Mouse (Mus musculus): ENCODE results near the gene Zfp69. TPM values are rescaled to one million over a fixed set of nuclear protein-coding genes. Genes with fewer than 3 reads are reported as not detected.
A peak's percentile ranks its signal among the peaks of the same experiment; 100 is the strongest.

Zfp69 gene
- polyA plus RNA-seq, 1 experiment, result 1.2 TPM

DNA sequence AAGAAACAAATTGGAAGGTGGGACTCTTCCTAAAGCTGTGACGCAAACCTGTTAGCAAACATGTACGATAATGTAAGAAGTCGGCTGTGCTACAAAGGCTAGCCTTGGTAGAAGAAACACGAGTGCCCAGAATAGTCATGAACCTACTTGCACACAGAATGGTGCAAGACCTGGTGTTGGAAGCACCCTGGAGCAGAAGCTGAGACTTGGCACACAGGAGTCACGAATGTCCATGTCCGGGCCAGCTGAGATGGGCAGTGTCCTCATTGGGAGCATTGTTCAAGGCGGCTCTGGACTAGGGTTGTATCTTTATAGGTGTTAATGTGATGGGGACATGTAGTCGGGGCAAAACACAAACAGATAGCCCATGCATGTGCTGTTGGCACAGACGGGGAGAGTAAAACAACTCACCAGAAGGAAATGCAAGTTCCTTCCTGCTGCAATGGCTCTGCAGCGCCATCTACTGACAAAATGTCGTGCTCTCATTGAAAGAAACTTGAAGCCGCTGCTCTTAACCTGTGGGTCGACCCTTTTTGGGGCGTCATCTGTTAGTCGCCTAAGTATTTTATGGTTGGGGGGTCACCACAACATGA, 41.8 kb downstream of the Zfp69 start:
- TF ChIP-seq CTCF (IDR thresholded peaks at IDR 0.05; ENCODE audit: borderline replicate concordance, insufficient read depth, low read length) (peak; percentile 78; the same call in 1 of the 2 replicates), POLR2A (IDR thresholded peaks at IDR 0.05; ENCODE audit: low read depth, low read length) (no peak)
- Histone ChIP-seq H3K4me3 (ENCODE audit: insufficient read depth, low read length) (no peak overlapping the region), H3K4me1 (ENCODE audit: control insufficient read depth, insufficient read depth, low read length) (no peaks in the 10 kb centered on the region), H3K27ac (ENCODE audit: insufficient read depth, low read length) (no peak overlapping the region)

DNA sequence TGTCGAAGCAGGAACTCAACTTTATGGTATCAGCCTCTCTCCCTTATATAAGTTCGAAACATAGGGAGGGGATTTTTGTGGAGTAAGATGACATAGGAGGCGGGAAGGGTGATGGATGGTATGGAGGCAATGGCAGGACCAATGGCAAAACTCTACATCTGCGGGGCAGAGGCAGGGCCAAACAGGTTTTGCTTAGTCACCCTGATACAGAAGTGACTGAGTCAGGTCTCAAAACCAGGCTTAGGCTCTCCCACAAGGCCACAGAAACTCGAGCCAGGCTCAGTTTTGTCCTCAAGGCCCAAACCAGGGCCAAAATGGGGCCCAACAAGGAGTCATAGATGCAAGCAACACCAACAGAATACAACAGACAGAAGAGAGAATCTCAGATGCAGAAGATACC, 45.9 kb downstream of the Zfp69 start:
- Histone ChIP-seq H3K4me1 (ENCODE audit: control insufficient read depth, insufficient read depth, low read length) (no peaks in the 10 kb centered on the region), H3K27ac (ENCODE audit: insufficient read depth, low read length) (no peak overlapping the region), H3K4me3 (ENCODE audit: insufficient read depth, low read length) (no peak overlapping the region)
- TF ChIP-seq POLR2A (IDR thresholded peaks at IDR 0.05; ENCODE audit: low read depth, low read length), result no peak
- no peak for TF ChIP-seq CTCF (IDR thresholded peaks at IDR 0.05; ENCODE audit: borderline replicate concordance, insufficient read depth, low read length)

DNA sequence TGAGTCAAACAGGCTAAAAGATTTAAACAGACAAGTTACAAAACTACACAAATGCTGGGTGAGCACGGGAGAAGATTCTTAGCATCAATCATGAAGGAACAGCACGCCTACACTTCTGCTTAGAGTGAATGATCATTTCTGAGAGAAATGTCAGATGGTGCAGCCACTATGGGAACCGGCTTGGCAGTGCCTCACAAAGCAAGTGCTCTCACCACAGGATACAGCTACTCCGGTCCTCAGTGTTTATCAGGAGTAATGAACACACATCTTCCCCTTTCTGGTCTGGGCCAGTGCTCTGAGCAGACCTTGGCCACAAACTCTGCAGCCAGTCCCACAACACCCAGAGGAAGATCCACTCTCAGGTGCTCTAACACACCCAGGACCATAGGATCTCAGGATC, 47.0 kb downstream of the Zfp69 start:
- Histone ChIP-seq H3K4me1 (ENCODE audit: control insufficient read depth, insufficient read depth, low read length) (no peaks in the 10 kb centered on the region), H3K4me3 (ENCODE audit: insufficient read depth, low read length) (no peak overlapping the region), H3K27ac (ENCODE audit: insufficient read depth, low read length) (no peak overlapping the region)
- no peak for TF ChIP-seq POLR2A (IDR thresholded peaks at IDR 0.05; ENCODE audit: low read depth, low read length)
- no peak for TF ChIP-seq CTCF (IDR thresholded peaks at IDR 0.05; ENCODE audit: borderline replicate concordance, insufficient read depth, low read length)

DNA sequence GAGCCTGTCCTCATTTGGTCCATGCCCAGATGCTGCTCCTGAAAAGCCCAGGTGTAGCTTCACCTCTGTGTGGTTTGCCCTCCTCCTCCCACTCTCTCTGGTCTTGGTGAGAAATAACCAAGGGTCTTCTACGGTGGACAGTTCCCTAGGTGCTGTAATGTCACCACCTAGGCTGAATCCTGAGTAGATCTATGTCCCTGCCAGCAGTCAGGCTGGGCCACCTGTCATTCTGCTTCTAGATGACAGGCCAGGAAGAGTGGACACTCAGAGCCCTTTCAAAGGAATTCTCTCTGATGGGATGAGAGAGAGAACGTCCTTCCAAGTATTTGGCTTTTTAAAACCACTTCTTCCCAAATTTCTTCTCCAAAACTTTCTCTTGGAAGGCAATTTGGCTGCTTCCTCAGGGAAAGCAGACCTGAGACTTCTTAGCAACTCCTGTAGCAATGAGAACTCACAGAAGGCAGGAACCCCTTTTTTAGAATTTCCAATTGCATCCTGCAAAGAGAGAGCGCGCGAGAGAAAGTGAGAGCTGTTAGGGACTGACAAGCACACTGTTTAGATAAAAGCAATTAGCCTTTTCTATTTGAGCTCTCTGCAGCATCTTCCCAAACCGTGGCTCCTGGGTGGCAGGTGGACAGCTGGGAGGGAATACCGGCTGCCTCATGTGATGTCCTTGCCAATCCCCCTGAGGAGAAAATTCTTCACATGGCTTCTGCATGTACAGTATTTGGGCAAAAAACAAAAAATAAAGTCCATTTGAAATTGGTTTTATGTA, 55.5 kb downstream of the Zfp69 start:
- Histone ChIP-seq H3K27ac (ENCODE audit: insufficient read depth, low read length) (no peak overlapping the region), H3K4me1 (ENCODE audit: control insufficient read depth, insufficient read depth, low read length) (no peaks in the 10 kb centered on the region), H3K4me3 (ENCODE audit: insufficient read depth, low read length) (no peak overlapping the region)
- TF ChIP-seq POLR2A (IDR thresholded peaks at IDR 0.05; ENCODE audit: low read depth, low read length) (no peak), CTCF (IDR thresholded peaks at IDR 0.05; ENCODE audit: borderline replicate concordance, insufficient read depth, low read length) (no peak)

DNA sequence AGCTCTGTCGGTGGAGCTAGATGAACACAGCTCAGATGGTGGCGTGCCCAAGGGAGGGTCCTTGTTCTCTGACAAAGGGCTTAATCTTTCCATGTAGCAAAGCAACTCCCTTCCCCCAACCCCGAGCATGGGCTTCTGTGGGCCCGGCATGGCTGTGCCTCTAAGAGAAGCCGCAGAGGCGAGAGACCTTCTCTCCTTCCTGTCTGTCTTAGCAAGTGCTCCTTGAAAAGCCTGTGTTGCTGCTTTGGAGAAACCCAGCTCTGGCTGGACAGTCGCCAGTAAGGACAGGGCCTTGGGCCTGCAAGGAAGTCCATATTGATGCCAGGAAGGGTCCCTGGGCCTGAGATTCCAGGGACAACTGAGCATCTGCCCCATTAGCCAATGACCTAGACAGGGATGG, 56.3 kb downstream of the Zfp69 start:
- Histone ChIP-seq H3K4me1 (ENCODE audit: control insufficient read depth, insufficient read depth, low read length) (no peaks in the 10 kb centered on the region), H3K27ac (ENCODE audit: insufficient read depth, low read length) (no peak overlapping the region), H3K4me3 (ENCODE audit: insufficient read depth, low read length) (no peak overlapping the region)
- no peak for TF ChIP-seq POLR2A (IDR thresholded peaks at IDR 0.05; ENCODE audit: low read depth, low read length)

DNA sequence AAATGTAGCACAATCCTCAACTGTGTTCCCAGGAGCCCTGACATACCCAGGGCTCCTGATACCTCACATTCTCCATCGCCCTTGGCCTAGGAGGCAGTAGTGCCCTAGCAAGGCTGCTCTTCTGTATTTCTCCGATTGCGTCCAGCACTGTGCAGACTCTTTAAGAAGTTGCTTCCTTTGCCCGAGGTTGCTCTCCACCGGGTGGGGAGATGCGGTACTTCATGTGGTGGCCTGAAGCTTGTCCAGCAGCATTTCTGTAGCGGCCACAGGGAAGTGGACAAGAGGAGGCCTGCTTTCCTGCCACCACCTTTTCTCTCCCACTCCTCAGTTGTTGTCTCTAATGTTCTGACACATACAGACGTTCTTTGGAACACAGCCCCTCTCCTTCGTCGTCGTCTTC, 56.9 kb downstream of the Zfp69 start:
- Histone ChIP-seq H3K4me3 (ENCODE audit: insufficient read depth, low read length) (no peak overlapping the region), H3K4me1 (ENCODE audit: control insufficient read depth, insufficient read depth, low read length) (no peaks in the 10 kb centered on the region), H3K27ac (ENCODE audit: insufficient read depth, low read length) (no peak overlapping the region)
- TF ChIP-seq POLR2A (IDR thresholded peaks at IDR 0.05; ENCODE audit: low read depth, low read length), result no peak
- no peak for TF ChIP-seq CTCF (IDR thresholded peaks at IDR 0.05; ENCODE audit: borderline replicate concordance, insufficient read depth, low read length)

DNA sequence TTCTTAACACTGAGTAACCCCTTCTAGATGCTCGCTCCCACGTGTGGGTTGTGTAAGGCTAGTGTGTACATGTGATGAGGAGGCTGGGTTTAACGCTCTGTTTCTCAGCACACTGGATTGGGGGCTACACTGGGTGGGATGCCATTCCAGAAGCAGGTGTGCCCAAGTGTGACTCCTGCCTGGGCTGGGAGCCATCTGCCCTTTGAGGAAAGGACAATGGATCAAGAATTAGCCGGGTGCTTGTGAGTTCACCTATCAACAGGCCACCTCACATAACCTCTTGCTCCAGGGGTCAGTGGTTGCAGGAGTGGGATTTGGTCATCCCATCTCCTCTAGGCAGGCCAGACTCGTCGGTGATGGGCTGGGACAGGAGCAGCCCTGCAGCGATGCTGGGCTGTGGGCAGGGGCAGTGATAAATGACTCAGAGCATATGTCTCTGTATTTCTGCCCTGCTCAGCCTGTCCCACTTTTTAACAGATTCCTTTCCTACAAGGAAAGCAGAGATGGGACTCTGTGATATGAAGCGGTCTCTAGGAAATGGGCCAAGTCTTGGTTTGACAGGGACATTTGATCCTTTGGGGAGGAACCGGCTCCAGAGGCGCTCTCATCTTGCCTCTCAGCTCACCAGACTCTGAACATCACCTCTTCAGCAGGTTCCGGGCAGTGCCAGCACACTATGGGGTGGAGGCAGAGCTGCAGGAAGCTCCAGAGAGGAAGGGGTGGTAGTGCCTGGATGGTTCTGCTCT, 57.7 kb downstream of the Zfp69 start:
- no peak overlapping the region for H3K27ac ChIP-seq (ENCODE audit: insufficient read depth, low read length)
- TF ChIP-seq CTCF (IDR thresholded peaks at IDR 0.05; ENCODE audit: borderline replicate concordance, insufficient read depth, low read length) (no peak), POLR2A (IDR thresholded peaks at IDR 0.05; ENCODE audit: low read depth, low read length) (no peak)
- H3K4me1 ChIP-seq (ENCODE audit: control insufficient read depth, insufficient read depth, low read length), result no peaks in the 10 kb centered on the region
- H3K4me3 ChIP-seq (ENCODE audit: insufficient read depth, low read length), result no peak overlapping the region

DNA sequence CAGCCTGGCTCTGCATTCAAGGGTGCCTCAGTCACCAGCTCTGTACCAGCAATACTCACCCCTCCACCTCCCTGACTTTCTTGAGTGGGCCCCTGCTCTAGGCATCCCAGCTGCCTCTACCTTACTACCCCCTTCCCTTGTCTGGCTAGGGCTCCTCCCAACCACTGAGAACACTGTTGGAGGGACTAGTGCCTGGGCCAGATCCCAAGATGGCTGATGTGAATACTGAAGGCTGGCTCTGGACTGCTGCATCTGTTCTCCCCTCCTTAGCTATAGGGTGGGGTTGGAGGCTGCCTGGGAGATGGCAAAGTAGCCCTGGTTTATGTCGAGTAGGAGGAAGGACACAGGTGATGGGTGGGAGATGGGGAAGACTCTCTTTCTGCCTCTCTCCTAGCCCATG, 59.0 kb downstream of the Zfp69 start:
- no peaks in the 10 kb centered on the region for H3K4me1 ChIP-seq (ENCODE audit: control insufficient read depth, insufficient read depth, low read length)
- no peak for TF ChIP-seq CTCF (IDR thresholded peaks at IDR 0.05; ENCODE audit: borderline replicate concordance, insufficient read depth, low read length)
- no peak overlapping the region for H3K27ac ChIP-seq (ENCODE audit: insufficient read depth, low read length)
- H3K4me3 ChIP-seq (ENCODE audit: insufficient read depth, low read length), result no peak overlapping the region

DNA sequence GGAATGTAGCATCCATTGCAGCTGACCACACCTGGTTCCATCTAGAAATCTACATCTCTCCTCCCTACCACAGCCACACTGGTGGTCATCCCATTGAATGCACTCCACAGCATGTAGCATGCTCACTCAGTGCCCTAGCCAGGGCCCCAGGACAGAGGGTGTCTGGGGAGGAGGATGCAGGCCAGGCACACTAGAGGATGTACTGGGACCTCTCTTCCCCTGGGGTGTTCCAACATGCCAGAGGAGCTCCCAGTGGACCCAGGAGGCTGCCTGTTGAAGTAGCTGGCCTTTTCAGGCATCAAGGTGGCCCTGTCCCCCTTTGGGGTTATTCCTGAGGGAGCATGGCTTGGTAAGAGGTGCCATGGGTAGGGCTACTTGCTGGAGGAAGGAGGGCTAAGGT, 59.5 kb downstream of the Zfp69 start:
- no peak overlapping the region for H3K4me3 ChIP-seq (ENCODE audit: insufficient read depth, low read length)
- TF ChIP-seq POLR2A (IDR thresholded peaks at IDR 0.05; ENCODE audit: low read depth, low read length) (no peak), CTCF (IDR thresholded peaks at IDR 0.05; ENCODE audit: borderline replicate concordance, insufficient read depth, low read length) (no peak)
- H3K4me1 ChIP-seq (ENCODE audit: control insufficient read depth, insufficient read depth, low read length), result no peaks in the 10 kb centered on the region
- no peak overlapping the region for H3K27ac ChIP-seq (ENCODE audit: insufficient read depth, low read length)

Data from embryonic fibroblast, embryonic 13.5 days (primary cell).